Mouse (Mus musculus): ENCODE measurements around the gene Hmcn2. TPM values are rescaled to one million over a fixed set of nuclear protein-coding genes. Genes with fewer than 3 reads are reported as not detected.
A peak's percentile ranks its signal among the peaks of the same experiment; 100 is the strongest.

Gene Hmcn2
- total and polyA plus RNA-seq, 3 experiments, result 1.0 to 5.7 (median 2.1) TPM

DNA sequence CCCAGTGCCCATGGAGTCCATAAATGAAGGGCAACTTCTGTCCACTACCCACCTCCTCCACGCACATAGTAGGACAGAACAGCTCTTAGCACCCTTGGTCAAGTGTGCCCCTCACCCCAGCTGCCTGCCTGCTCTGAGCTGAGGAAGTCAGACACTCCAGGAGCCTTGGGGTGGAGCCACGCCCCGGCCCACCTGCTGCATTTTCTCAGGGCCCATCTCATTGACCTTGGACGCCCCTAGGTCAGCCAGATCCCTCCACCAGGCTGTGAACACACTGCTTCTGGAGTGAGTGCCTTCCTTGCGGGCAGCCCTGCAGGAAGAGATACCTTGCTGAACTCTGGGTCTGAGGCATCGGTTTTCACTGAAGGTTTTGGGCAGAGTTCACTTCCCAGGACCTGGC, 157.4 kb downstream of the Hmcn2 start:
- dilution Hi-C loops (cut with MboI; ENCODE audit: extremely low pct_ligation_motif_present, extremely low pct_unique_long_range_greater_than_20kb, low sequenced_read_pairs) (no loop called here), in situ Hi-C loops (cut with MboI; ENCODE audit: low pct_ligation_motif_present, low pct_unique_long_range_greater_than_20kb, low sequenced_read_pairs) (loop anchor here (5.0 to 25.0 kb wide), 2 partner anchors 39 to 409 kb away; no protein-coding TSS in a partner anchor)
- Histone ChIP-seq H3K36me3 (replicated peaks in 1 of 2; ENCODE audit: control insufficient read depth in 1 of 2, insufficient read depth in 1 of 2, low read length in 1 of 2) (peaks cover 0 to 34% of the 10 kb centered on the region in 2 experiments), H3K9ac (ENCODE audit: insufficient read depth, low read depth) (no peak overlapping the region), H3K4me2 (ENCODE audit: insufficient read depth, low read depth, poor library complexity, severe bottlenecking) (no peak overlapping the region), H3K4me1 (ENCODE audit: control insufficient read depth in 1 of 2, insufficient read depth in 2 of 2) (peaks cover 14 to 76% of the 10 kb centered on the region in 2 experiments), H3K79me2 (replicated peaks; ENCODE audit: control insufficient read depth, extremely low read depth, insufficient read depth, poor library complexity, severe bottlenecking) (no peaks in the 10 kb centered on the region), H3K27me3 (replicated peaks) (no peaks in the 10 kb centered on the region), H3K27ac (ENCODE audit: insufficient read depth, low read depth) (no peak overlapping the region), H3K4me3 (replicated peaks in 1 of 3; ENCODE audit: low read depth in 2 of 3, low read length in 2 of 3, poor library complexity in 1 of 3) (peak overlapping the region in 1 of 3 experiments; percentile 24), H3K9me3 (replicated peaks; ENCODE audit: low read length) (peaks cover 5% of the 10 kb centered on the region)
- TF ChIP-seq USF1 (IDR thresholded peaks at IDR 0.05; ENCODE audit: low read depth, low read length) (no peak), ZKSCAN1 (IDR thresholded peaks at IDR 0.05; ENCODE audit: borderline replicate concordance, low read depth, low read length) (peak; percentile 35), USF2 (conservative IDR thresholded peaks at IDR 0.05; ENCODE audit: low read depth, low read length) (no peak), RCOR1 (conservative IDR thresholded peaks at IDR 0.05; ENCODE audit: low read depth, low read length) (no peak), JUND (conservative IDR thresholded peaks at IDR 0.05; ENCODE audit: low read depth, low read length) (no peak), UBTF (IDR thresholded peaks at IDR 0.05; ENCODE audit: low read depth, low read length) (no peak)
- no peak for DNase-seq (ENCODE audit: extremely low read depth)

DNA sequence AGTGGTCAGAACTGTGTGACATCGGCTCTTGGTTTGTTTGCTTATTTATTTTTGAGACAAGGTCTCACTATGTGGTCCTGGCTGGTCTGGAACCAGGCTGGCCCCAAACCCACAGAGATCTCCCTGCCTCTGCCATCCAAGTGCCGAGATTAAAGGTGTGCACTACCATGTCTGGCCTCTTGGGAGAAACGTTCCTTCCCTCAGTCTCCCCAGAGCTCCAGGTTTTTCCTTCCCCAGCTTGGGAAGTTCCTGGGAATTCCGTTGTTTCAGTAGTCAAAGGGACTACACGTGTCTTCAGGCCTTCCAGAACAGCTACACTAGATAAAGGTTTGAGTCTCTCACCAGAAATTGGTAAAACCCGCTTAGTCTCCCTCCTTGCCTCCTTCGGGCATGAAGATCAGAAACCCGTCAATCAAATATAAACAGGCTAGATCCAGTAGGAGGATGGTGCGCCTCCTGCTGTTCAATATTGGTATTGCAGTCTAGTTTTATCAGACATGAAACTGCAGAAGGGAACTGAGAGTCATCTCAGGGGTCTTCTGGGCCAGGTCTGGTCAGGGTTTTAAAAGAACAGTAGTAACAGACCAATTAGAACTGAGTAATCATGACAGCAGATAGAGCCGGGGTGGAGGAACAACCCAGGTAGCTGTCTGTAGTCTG, 158.3 kb downstream of the Hmcn2 start:
- dilution Hi-C loops (cut with MboI; ENCODE audit: extremely low pct_ligation_motif_present, extremely low pct_unique_long_range_greater_than_20kb, low sequenced_read_pairs) (no loop called here), in situ Hi-C loops (cut with MboI; ENCODE audit: low pct_ligation_motif_present, low pct_unique_long_range_greater_than_20kb, low sequenced_read_pairs) (loop anchor here (5.0 to 25.0 kb wide), 2 partner anchors 40 to 410 kb away; no protein-coding TSS in a partner anchor)
- H3K27me3 ChIP-seq (replicated peaks), result no peaks in the 10 kb centered on the region
- no peak overlapping the region for H3K27ac ChIP-seq (ENCODE audit: insufficient read depth, low read depth)
- peaks cover 0 to 43% of the 10 kb centered on the region in 2 experiments for H3K36me3 ChIP-seq (replicated peaks in 1 of 2; ENCODE audit: control insufficient read depth in 1 of 2, insufficient read depth in 1 of 2, low read length in 1 of 2)
- TF ChIP-seq ZNF384 (IDR thresholded peaks at IDR 0.05; ENCODE audit: low read depth, low read length), result no peak
- no peak for TF ChIP-seq ETS1 (conservative IDR thresholded peaks at IDR 0.05; ENCODE audit: low read depth, low read length)
- peak; percentile 25; the same call in 1 of the 2 replicates for TF ChIP-seq ZC3H11A (IDR thresholded peaks at IDR 0.05; ENCODE audit: low read depth, low read length)
- no peak for TF ChIP-seq MAFK (IDR thresholded peaks at IDR 0.05; ENCODE audit: insufficient replicate concordance, low read length)
- TF ChIP-seq CTCF (conservative IDR thresholded peaks at IDR 0.05 in 1 of 2, IDR thresholded peaks at IDR 0.05 in 1 of 2; ENCODE audit: low read depth in 2 of 2, low read length in 2 of 2), result peak; percentile 90 to 95
- peak; percentile 91 for TF ChIP-seq SMC3 (IDR thresholded peaks at IDR 0.05; ENCODE audit: low read depth, low read length)
- no peak for TF ChIP-seq ZKSCAN1 (IDR thresholded peaks at IDR 0.05; ENCODE audit: borderline replicate concordance, low read depth, low read length)
- no peak for TF ChIP-seq MAZ (IDR thresholded peaks at IDR 0.05; ENCODE audit: low read depth, low read length)
- TF ChIP-seq MEF2A (IDR thresholded peaks at IDR 0.05; ENCODE audit: borderline replicate concordance, low read depth, low read length), result peak; percentile 33; the same call in 1 of the 2 replicates
- TF ChIP-seq IRF4 (IDR thresholded peaks at IDR 0.05; ENCODE audit: low read depth, low read length), result peak; percentile 90
- TF ChIP-seq SIN3A (IDR thresholded peaks at IDR 0.05; ENCODE audit: low read length), result peak; percentile 74
- peak; percentile 70 for TF ChIP-seq RAD21 (IDR thresholded peaks at IDR 0.05; ENCODE audit: low read depth, low read length)
- TF ChIP-seq CHD1 (IDR thresholded peaks at IDR 0.05; ENCODE audit: low read depth, low read length), result no peak
- peak; percentile 61 for TF ChIP-seq EP300 (IDR thresholded peaks at IDR 0.05; ENCODE audit: low read length)
- TF ChIP-seq POLR2A (IDR thresholded peaks at IDR 0.05; ENCODE audit: low read depth, low read length), result 0 out of 2 replicates have a peak, but pooled peaks have one; percentile 10
- TF ChIP-seq HCFC1 (IDR thresholded peaks at IDR 0.05; ENCODE audit: low read depth, low read length), result no peak
- no peak for TF ChIP-seq USF2 (conservative IDR thresholded peaks at IDR 0.05; ENCODE audit: low read depth, low read length)
- no peak overlapping the region for H3K4me3 ChIP-seq (replicated peaks in 1 of 3; ENCODE audit: low read depth in 2 of 3, low read length in 2 of 3, poor library complexity in 1 of 3)
- peak; percentile 94 for DNase-seq (ENCODE audit: extremely low read depth)
- H3K79me2 ChIP-seq (replicated peaks; ENCODE audit: control insufficient read depth, extremely low read depth, insufficient read depth, poor library complexity, severe bottlenecking), result no peaks in the 10 kb centered on the region
- H3K9me3 ChIP-seq (replicated peaks; ENCODE audit: low read length), result peaks cover 5% of the 10 kb centered on the region
- no peak overlapping the region for H3K4me2 ChIP-seq (ENCODE audit: insufficient read depth, low read depth, poor library complexity, severe bottlenecking)
- no peak overlapping the region for H3K9ac ChIP-seq (ENCODE audit: insufficient read depth, low read depth)
- peaks cover 16 to 82% of the 10 kb centered on the region in 2 experiments for H3K4me1 ChIP-seq (ENCODE audit: control insufficient read depth in 1 of 2, insufficient read depth in 2 of 2)
